Mouse (Mus musculus) cerebellum, adult 2 months (tissue): ENCODE measurements at regions not wholly inside any gene's neighbourhood (a gene's known extent, or its start where the extent isn't known, plus 50 kb on each side); places are given as distances from the start of the nearest gene placed in this dataset.

Source experiments
- DNase-seq, 2 experiments: peaks; one replicate each; pipeline ENCODE4 v3.0.0; 2021
- H3K27ac ChIP-seq: fragments of 200-500 bp; 2 replicates; pipeline ENCODE4 v1.5.1; 2012; ENCODE audit warnings: low read length, control low read depth, inconsistent platforms; ENCODE audit not compliant: insufficient read depth
- H3K27me3 ChIP-seq: fragments of 200-500 bp; 2 replicates; pipeline ENCODE4 v1.6.1; 2012; ENCODE audit warnings: inconsistent platforms, mild to moderate bottlenecking, low read length, moderate library complexity; ENCODE audit not compliant: control insufficient read depth, insufficient read depth
- H3K4me1 ChIP-seq: fragments of 200-500 bp; 2 replicates; pipeline ENCODE4 v1.6.1; 2011; ENCODE audit warnings: low read length; ENCODE audit not compliant: control insufficient read depth, insufficient read depth
- H3K4me3 ChIP-seq: fragments of 200-500 bp; replicated peaks from 2 replicates; pipeline ENCODE3; 2011; ENCODE audit warnings: mild to moderate bottlenecking, low read depth, low read length, control low read depth; ENCODE audit not compliant: insufficient read depth
- CTCF ChIP-seq: fragments of 200-500 bp; IDR thresholded peaks from 2 replicates; pipeline ENCODE4 v1.5.1; 2011; ENCODE audit warnings: low read depth, mild to moderate bottlenecking, control low read depth, low read length, moderate library complexity, borderline replicate concordance; ENCODE audit not compliant: insufficient read depth
- POLR2A ChIP-seq: fragments of 200-500 bp; IDR thresholded peaks from 2 replicates; pipeline ENCODE4 v1.6.1; 2011; ENCODE audit warnings: low read length, control low read depth, borderline replicate concordance; ENCODE audit not compliant: insufficient read depth
- WGBS: fragments of 180-500 bp; shearing (Covaris S2); methylation state at CpG from one replicate; pipeline ENCODE4 v1.1.7; 2018; 5-methylcytosine and 5-hydroxymethylcytosine counted together

GRCm38 (mm10) chr10:21741575-21741974, 140.4 kb upstream of the Sgk1 start:
- DNase-seq, result no peak
- WGBS, result 30% methylated on average over 8 of the region's 8 CpGs
- no peaks in the 10 kb centered on the region for H3K4me1 ChIP-seq
- no peak for TF ChIP-seq POLR2A
- TF ChIP-seq CTCF, result no peak
- H3K4me3 ChIP-seq, result no peak overlapping the region
- H3K27me3 ChIP-seq, result no peaks in the 10 kb centered on the region
- H3K27ac ChIP-seq, result no peak overlapping the region

DNA sequence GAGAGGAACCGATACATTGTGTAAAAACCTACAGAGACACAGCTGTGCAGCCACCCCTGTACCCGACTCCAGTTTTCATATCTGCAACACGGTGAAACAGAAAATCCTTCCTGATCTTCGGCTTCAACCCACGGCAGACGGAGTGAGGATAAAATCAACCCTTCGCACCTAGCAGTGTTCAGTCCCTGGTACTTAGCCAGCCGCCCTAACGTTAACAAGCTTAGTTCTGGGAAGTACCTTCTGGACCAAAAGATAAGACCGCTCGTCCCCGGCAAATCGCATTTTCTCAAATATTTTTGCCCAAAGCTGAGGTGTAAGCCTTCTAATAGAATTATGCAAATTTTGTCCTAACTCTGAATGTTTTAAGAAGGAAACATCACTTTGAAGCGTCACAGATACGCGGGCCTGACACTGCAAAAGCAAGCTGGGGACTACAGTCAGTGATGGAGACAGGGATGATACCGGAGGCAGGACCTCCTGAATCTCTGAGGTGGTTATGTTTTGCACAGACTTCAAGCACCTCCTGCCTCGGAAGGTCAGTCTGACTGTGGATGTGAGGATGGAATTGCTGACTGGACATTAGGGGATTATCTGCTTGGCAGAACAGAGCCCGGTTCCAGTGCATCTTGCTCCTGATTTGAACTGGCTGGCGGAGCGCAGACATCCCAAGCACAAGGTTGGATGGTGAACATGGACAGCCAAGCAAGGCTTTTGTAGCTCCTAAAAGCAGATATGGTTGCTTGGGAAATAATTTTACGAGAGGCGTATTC, 139.8 kb upstream of the Sgk1 start:
- no peak overlapping the region for H3K27ac ChIP-seq
- no peak overlapping the region for H3K4me3 ChIP-seq
- no peak for DNase-seq
- no peaks in the 10 kb centered on the region for H3K27me3 ChIP-seq
- H3K4me1 ChIP-seq, result no peaks in the 10 kb centered on the region
- TF ChIP-seq POLR2A (no peak), CTCF (no peak)
- WGBS, result 89% methylated on average over 23 of the region's 23 CpGs

DNA sequence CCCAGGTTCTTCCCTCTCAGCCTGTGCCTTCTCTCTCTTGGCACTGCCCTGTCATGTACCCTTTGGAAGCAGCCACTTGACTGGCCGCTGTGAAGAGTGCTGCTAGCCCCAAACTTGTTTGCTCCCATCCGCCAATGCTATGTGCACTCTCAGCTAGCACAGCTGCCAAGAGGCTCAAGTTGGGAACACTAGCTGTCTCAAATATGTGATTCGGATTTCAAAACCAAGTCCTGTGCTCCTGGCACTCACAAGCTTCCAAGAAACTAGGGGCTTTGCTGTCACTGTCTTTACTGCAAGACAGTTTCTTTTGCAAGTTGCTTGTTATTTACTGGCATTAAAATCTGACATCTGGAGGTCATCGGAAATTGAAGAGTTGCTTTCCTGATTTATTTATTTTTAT, 138.6 kb upstream of the Sgk1 start:
- 70% methylated on average over 4 of the region's 4 CpGs for WGBS
- no peak overlapping the region for H3K4me3 ChIP-seq
- no peaks in the 10 kb centered on the region for H3K27me3 ChIP-seq
- no peak for DNase-seq
- TF ChIP-seq CTCF, result no peak
- H3K27ac ChIP-seq, result no peak overlapping the region
- no peaks in the 10 kb centered on the region for H3K4me1 ChIP-seq

- 88% methylated on average over 6 of the region's 6 CpGs for WGBS
- Histone ChIP-seq H3K4me1 (no peaks in the 10 kb centered on the region), H3K4me3 (no peak overlapping the region), H3K27ac (no peak overlapping the region), H3K27me3 (no peaks in the 10 kb centered on the region; the same call in 1 of the 2 replicates)
- TF ChIP-seq POLR2A, result no peak
- no peak for TF ChIP-seq CTCF
- peak in 1 of 2 experiments; percentile 8 for DNase-seq
Observed at GRCm38 (mm10) chr10:21744341-21744955, 137.5 kb upstream of the Sgk1 start.

DNA sequence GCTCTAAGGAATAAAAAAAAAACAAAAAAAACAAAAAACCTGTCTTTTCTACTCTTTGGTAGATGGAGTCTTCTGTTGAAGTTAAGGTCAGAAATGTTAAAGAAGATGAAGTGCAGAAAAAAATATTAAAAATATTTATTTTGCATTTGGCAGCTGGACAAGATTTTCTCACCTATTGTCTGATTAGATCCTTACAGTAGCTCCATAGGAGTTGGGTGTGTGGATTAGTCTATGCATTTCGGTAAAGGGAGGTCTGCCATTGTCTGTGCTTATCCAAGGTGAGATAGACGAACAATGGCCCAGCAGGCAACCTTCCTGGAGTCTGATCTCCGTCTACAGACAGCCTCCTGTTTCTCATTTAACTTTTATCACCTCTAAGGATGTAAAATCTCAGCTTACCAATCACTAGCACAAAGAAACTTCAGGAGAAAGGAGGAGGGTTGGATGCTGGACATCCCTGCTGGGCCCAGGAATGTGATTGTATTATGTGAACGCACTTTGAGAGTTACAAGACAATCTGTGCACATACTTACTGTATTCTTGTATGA, 136.0 kb upstream of the Sgk1 start:
- H3K4me3 ChIP-seq, result no peak overlapping the region
- DNase-seq, result no peak
- H3K4me1 ChIP-seq, result no peaks in the 10 kb centered on the region
- TF ChIP-seq CTCF, result no peak
- no peak for TF ChIP-seq POLR2A
- H3K27me3 ChIP-seq, result no peaks in the 10 kb centered on the region; the same call in 1 of the 2 replicates
- H3K27ac ChIP-seq, result no peak overlapping the region
- WGBS, result 61% methylated on average over 4 of the region's 4 CpGs

DNA sequence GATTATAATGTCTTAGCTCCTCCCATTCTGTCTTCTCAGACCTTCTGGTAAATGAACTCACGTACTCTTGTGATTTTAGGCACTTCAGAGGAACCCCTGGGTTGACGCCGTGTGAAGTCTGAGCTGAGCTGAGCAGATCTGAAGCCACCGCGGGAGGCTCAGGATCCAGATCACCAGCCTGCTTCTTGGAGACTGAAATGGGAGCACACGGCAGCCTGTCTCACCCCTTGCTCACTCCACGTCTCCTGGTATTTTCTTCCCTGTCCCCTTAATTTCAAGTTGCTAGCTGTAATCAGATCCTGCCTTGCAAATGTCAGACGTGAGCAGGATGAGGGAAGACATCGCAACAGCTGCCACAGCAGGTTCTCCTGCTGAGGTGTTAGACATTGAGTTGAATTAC, 135.3 kb upstream of the Sgk1 start:
- WGBS, result 18% methylated on average over 9 of the region's 9 CpGs
- no peak for DNase-seq
- no peak for TF ChIP-seq POLR2A
- TF ChIP-seq CTCF, result no peak
- Histone ChIP-seq H3K27ac (no peak overlapping the region), H3K4me1 (no peaks in the 10 kb centered on the region), H3K27me3 (no peaks in the 10 kb centered on the region; the same call in 1 of the 2 replicates), H3K4me3 (no peak overlapping the region)

- no peak for DNase-seq
- H3K4me1 ChIP-seq, result peaks cover 3% of the 10 kb centered on the region; the same call in 1 of the 2 replicates
- TF ChIP-seq POLR2A, result no peak
- TF ChIP-seq CTCF, result no peak
- H3K27ac ChIP-seq, result no peak overlapping the region
- WGBS, result 76% methylated on average over 6 of the region's 6 CpGs
- H3K27me3 ChIP-seq, result no peaks in the 10 kb centered on the region; the same call in 1 of the 2 replicates
- no peak overlapping the region for H3K4me3 ChIP-seq
Observed at GRCm38 (mm10) chr10:21751326-21751725, 130.7 kb upstream of the Sgk1 start.

DNA sequence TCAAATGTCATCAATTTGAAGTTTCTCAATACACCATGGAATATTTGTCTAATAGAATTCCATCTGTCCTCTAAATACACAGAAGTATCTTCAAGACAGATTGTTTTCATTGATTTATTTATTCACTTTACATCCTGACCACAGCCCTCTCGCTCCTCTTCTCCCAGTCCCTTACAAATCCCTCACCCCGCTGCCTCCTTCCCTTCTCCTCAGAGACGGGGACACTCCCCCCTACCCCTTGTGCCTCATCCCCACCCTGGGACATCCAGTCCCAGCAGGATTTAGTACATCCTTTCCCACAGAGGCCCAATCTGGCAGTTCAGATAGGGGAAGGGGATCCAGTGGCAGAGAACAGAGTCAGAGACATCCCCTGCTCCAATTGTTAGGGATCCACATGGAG, 129.6 kb upstream of the Sgk1 start:
- no peak for TF ChIP-seq CTCF
- no peak for TF ChIP-seq POLR2A
- no peaks in the 10 kb centered on the region; the same call in 1 of the 2 replicates for H3K27me3 ChIP-seq
- no peak overlapping the region for H3K4me3 ChIP-seq
- H3K27ac ChIP-seq, result no peak overlapping the region
- H3K4me1 ChIP-seq, result peaks cover 3% of the 10 kb centered on the region; the same call in 1 of the 2 replicates
- DNase-seq, result no peak
- WGBS, result 84% methylated on average over 3 of the region's 3 CpGs
